Mouse (Mus musculus): ENCODE measurements at regions not wholly inside any gene's neighbourhood (a gene's known extent, or its start where the extent isn't known, plus 50 kb on each side); places are given as distances from the start of the nearest gene placed in this dataset.
A peak's percentile ranks its signal among the peaks of the same experiment; 100 is the strongest.

GRCm38 (mm10) chr2:167792753-167793152 is 103.1 kb upstream of the Tmem189 start:
- H3K4me1 ChIP-seq (ENCODE audit: insufficient read depth), result no peaks in the 10 kb centered on the region
- TF ChIP-seq CTCF (IDR thresholded peaks at IDR 0.05; ENCODE audit: low read depth), result no peak
- no peaks in the 10 kb centered on the region for H3K9me3 ChIP-seq (ENCODE audit: low read length)
- no peak overlapping the region for H3K27ac ChIP-seq (ENCODE audit: low read depth, low read length)
- WGBS, result 51% methylated on average over 3 of the region's 3 CpGs
- no peaks in the 10 kb centered on the region for H3K27me3 ChIP-seq (ENCODE audit: insufficient read depth, low read length)
- H3K9ac ChIP-seq, result no peak overlapping the region
- ATAC-seq (no peak), DNase-seq (no peak)
- H3K4me3 ChIP-seq (ENCODE audit: low read depth, low read length), result no peak overlapping the region
- no peak overlapping the region for H3K4me2 ChIP-seq (ENCODE audit: low read depth)
- no peaks in the 10 kb centered on the region for H3K36me3 ChIP-seq (ENCODE audit: insufficient read depth)

DNA sequence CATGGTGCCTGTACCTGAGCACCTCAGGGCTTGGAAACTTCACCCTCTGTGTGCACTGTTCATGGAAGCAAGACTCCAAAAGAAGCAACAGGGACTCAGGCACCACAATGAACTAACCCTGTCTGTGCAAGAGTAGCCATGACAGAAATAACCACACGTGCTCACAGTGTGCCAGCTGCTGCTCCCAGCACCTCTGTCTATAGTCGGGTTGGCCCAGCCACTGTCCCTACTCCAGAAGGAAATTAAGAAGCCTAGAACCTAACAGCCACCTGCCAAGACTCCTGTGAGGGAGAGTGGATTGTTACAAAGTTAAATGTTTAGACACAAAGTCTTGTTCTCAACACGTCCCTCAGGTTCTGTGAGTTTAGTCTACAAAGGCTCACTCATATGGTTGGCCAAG is 102.7 kb upstream of the Tmem189 start:
- no peaks in the 10 kb centered on the region for H3K27me3 ChIP-seq (ENCODE audit: insufficient read depth, low read length)
- no peaks in the 10 kb centered on the region for H3K4me1 ChIP-seq (ENCODE audit: insufficient read depth)
- H3K9me3 ChIP-seq (ENCODE audit: low read length), result no peaks in the 10 kb centered on the region
- ATAC-seq (no peak), DNase-seq (no peak)
- no peak overlapping the region for H3K4me3 ChIP-seq (ENCODE audit: low read depth, low read length)
- no peak overlapping the region for H3K9ac ChIP-seq
- TF ChIP-seq CTCF (IDR thresholded peaks at IDR 0.05; ENCODE audit: low read depth), result no peak
- no peak overlapping the region for H3K27ac ChIP-seq (ENCODE audit: low read depth, low read length)
- H3K36me3 ChIP-seq (ENCODE audit: insufficient read depth), result no peaks in the 10 kb centered on the region
- 40% methylated on average over 3 of the region's 3 CpGs for WGBS
- H3K4me2 ChIP-seq (ENCODE audit: low read depth), result no peak overlapping the region

DNA sequence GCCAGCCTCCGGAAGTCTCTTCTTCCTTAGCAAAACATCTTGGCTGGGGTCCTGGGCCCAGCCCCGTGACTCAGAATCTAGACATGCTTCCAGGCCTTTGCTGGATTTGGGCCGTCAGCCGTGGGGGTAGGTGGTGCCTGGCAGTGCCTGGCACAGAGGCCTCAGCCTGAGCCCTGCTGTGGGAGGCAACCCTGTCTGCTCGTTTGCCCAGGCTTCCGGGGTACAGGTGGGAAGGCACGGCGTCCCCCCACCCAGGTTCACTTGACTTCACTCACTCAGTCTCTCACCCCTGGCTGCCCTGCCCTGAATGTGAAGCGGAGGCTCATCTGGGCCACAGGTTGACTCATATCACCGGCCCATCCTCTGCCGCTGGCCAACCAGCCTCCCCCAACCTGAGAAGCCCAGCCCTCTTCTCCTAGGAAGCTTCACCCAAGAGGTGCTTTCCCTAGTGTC is 99.9 kb upstream of the Tmem189 start:
- H3K9ac ChIP-seq, result no peak overlapping the region
- DNase-seq, result no peak

DNA sequence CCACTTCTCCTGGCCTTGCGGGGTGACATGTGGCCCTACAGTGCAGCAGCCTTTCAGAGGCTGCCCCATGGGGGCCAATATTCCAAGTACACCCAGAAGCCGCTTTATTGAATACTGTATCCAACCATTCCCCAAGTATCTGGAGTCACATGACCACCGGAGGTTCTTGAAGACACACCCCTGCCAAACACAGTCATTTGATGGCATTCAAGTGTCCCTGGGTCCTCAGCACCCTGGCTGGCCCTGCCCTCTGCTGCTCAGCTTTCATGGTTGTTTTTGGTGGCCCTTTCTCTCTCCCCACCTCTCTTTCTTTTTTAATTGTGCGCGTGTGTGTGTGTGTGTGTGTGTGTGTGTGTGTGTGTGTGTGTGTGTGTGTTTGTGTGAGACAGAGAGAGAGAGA is 97.3 kb upstream of the Tmem189 start:
- H3K4me2 ChIP-seq (ENCODE audit: low read depth), result no peak overlapping the region
- H3K4me1 ChIP-seq (ENCODE audit: insufficient read depth), result no peaks in the 10 kb centered on the region
- H3K36me3 ChIP-seq (ENCODE audit: insufficient read depth), result no peaks in the 10 kb centered on the region
- no peak overlapping the region for H3K4me3 ChIP-seq (ENCODE audit: low read depth, low read length)
- WGBS, result 84% methylated on average over 5 of the region's 5 CpGs
- TF ChIP-seq CTCF (IDR thresholded peaks at IDR 0.05; ENCODE audit: low read depth), result no peak
- no peak overlapping the region for H3K9ac ChIP-seq
- no peak for DNase-seq
- H3K9me3 ChIP-seq (ENCODE audit: low read length), result no peaks in the 10 kb centered on the region
- ATAC-seq, result no peak
- no peaks in the 10 kb centered on the region for H3K27me3 ChIP-seq (ENCODE audit: insufficient read depth, low read length)
- H3K27ac ChIP-seq (ENCODE audit: low read depth, low read length), result no peak overlapping the region

More for the DNA sequence above, 99.9 kb upstream of the Tmem189 start:
- ATAC-seq, result no peak
- H3K9me3 ChIP-seq (ENCODE audit: low read length), result no peaks in the 10 kb centered on the region
- H3K27ac ChIP-seq (ENCODE audit: low read depth, low read length), result no peak overlapping the region
- TF ChIP-seq CTCF (IDR thresholded peaks at IDR 0.05; ENCODE audit: low read depth), result no peak
- no peak overlapping the region for H3K4me3 ChIP-seq (ENCODE audit: low read depth, low read length)
- no peaks in the 10 kb centered on the region for H3K36me3 ChIP-seq (ENCODE audit: insufficient read depth)
- no peak overlapping the region for H3K4me2 ChIP-seq (ENCODE audit: low read depth)
- H3K27me3 ChIP-seq (ENCODE audit: insufficient read depth, low read length), result no peaks in the 10 kb centered on the region
- WGBS, result 75% methylated on average over 11 of the region's 11 CpGs
- no peaks in the 10 kb centered on the region for H3K4me1 ChIP-seq (ENCODE audit: insufficient read depth)

DNA sequence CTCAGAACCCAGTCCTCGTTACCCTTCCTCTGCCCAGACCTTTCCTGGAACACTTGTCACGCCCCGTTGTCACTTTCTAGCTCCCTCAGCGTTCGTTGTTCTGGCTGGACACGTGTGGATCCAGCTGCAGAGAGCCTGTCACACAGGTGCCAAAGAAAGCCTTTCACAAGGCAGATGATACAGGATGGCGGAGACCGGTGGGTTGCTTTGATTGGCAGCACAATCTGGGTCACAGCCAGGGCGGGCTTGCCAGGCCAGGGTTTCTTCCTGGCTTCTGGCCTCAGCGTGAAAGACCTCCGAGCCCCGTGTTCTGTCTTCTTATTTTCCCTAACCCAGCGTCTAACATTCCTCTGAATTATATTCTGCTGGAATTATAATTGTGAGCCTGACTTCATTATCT is 94.7 kb upstream of the Tmem189 start:
- Histone ChIP-seq H3K4me1 (ENCODE audit: insufficient read depth) (no peaks in the 10 kb centered on the region), H3K9me3 (ENCODE audit: low read length) (no peaks in the 10 kb centered on the region), H3K36me3 (ENCODE audit: insufficient read depth) (no peaks in the 10 kb centered on the region), H3K4me2 (ENCODE audit: low read depth) (no peak overlapping the region), H3K9ac (no peak overlapping the region), H3K27ac (ENCODE audit: low read depth, low read length) (no peak overlapping the region), H3K27me3 (ENCODE audit: insufficient read depth, low read length) (no peaks in the 10 kb centered on the region), H3K4me3 (ENCODE audit: low read depth, low read length) (no peak overlapping the region)
- no peak for TF ChIP-seq CTCF (IDR thresholded peaks at IDR 0.05; ENCODE audit: low read depth)
- WGBS, result 77% methylated on average over 13 of the region's 13 CpGs
- ATAC-seq (no peak), DNase-seq (no peak)

- H3K9me3 ChIP-seq (ENCODE audit: low read length), result no peaks in the 10 kb centered on the region
- 82% methylated on average over 3 of the region's 3 CpGs for WGBS
- no peaks in the 10 kb centered on the region for H3K36me3 ChIP-seq (ENCODE audit: insufficient read depth)
- no peaks in the 10 kb centered on the region for H3K27me3 ChIP-seq (ENCODE audit: insufficient read depth, low read length)
- no peak overlapping the region for H3K27ac ChIP-seq (ENCODE audit: low read depth, low read length)
- no peak overlapping the region for H3K9ac ChIP-seq
- no peaks in the 10 kb centered on the region for H3K4me1 ChIP-seq (ENCODE audit: insufficient read depth)
- no peak for TF ChIP-seq CTCF (IDR thresholded peaks at IDR 0.05; ENCODE audit: low read depth)
- DNase-seq (no peak), ATAC-seq (no peak)
- H3K4me2 ChIP-seq (ENCODE audit: low read depth), result no peak overlapping the region
- H3K4me3 ChIP-seq (ENCODE audit: low read depth, low read length), result no peak overlapping the region
Observed at GRCm38 (mm10) chr2:167783374-167783773, 93.8 kb upstream of the Tmem189 start.

DNA sequence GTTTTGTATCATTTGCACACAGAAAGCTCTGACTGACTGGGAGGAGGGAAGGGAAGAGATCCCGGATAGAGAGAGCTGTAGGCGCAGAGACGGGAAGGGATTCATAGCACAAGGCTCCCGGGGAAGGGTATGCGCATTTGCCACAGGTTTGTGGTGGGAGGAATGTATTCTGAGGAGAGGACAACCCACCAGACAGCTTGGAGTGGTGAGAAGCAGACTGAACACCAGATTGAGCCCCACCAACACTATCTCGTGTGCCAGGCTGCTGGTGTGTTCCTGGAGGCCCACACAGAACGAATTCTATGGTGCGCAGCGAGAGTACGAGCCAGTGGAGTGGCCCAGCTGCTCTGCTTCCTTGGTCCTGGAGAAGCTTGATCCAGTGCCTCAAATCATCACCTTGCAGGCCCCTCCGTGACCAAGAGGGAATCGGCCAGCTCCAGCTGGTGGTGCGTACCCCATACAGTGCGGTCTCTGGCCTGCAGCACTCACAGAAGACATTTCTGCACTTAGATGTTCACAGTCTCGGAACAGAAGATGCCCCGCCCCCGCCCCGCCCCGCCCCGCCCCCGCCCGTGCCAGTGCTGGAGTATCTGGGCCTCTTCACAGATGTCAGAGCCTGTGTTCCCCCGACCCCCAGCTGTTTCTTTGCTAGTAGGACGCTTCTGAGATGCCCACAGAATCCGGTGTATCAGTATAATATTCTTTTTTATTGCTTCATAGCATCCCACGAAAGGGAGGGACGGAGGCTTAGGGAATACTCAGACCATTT is 92.8 kb upstream of the Tmem189 start:
- ATAC-seq (peak; percentile 72), DNase-seq (peak; percentile 74)
- H3K9me3 ChIP-seq (ENCODE audit: low read length), result no peaks in the 10 kb centered on the region
- no peak for TF ChIP-seq CTCF (IDR thresholded peaks at IDR 0.05; ENCODE audit: low read depth)
- H3K27ac ChIP-seq (ENCODE audit: low read depth, low read length), result no peak overlapping the region
- no peak overlapping the region for H3K9ac ChIP-seq
- no peaks in the 10 kb centered on the region for H3K36me3 ChIP-seq (ENCODE audit: insufficient read depth)
- WGBS, result 32% methylated on average over 27 of the region's 27 CpGs
- no peaks in the 10 kb centered on the region; the same call in 1 of the 2 replicates for H3K4me1 ChIP-seq (ENCODE audit: insufficient read depth)
- H3K4me3 ChIP-seq (ENCODE audit: low read depth, low read length), result no peak overlapping the region
- no peak overlapping the region for H3K4me2 ChIP-seq (ENCODE audit: low read depth)
- no peaks in the 10 kb centered on the region for H3K27me3 ChIP-seq (ENCODE audit: insufficient read depth, low read length)
